Mouse (Mus musculus) brown adipose tissue, adult 24 weeks (tissue): ENCODE results near the gene Cfap97d1. TPM values are rescaled to one million over a fixed set of nuclear protein-coding genes. Genes with fewer than 3 reads are reported as not detected.
A peak's percentile ranks its signal among the peaks of the same experiment; 100 is the strongest.

Experiments used
- H3K27ac ChIP-seq: fragments of 200-500 bp; replicated peaks from 2 replicates; pipeline ENCODE4 v1.5.1; 2012; ENCODE audit warnings: low read depth, mild to moderate bottlenecking, low read length
- H3K4me1 ChIP-seq: fragments of 200-500 bp; 2 replicates; pipeline ENCODE4 v1.6.1; 2012; ENCODE audit warnings: low read length, mixed read lengths; ENCODE audit not compliant: control insufficient read depth, insufficient read depth, insufficient read length
- H3K4me3 ChIP-seq: fragments of 200-500 bp; 2 replicates; pipeline ENCODE4 v1.5.1; 2012; ENCODE audit warnings: low read depth, mild to moderate bottlenecking, low read length, moderate library complexity; ENCODE audit not compliant: insufficient read depth
- polyA plus RNA-seq: library from polyadenylated mRNA; stranded (reverse); fragments of >200 nt; gene quantifications from 2 replicates; pipeline ENCODE4 v1.2.4, GENCODE M21; 2012; ENCODE audit not compliant: missing spikeins, insufficient read depth, insufficient read length

Gene Cfap97d1
- not detected in 2 replicates for polyA plus RNA-seq

- Histone ChIP-seq H3K27ac (peak within 1 kb of the TSS; percentile 96), H3K4me1 (peaks cover 3% of the 10 kb centered on the region), H3K4me3 (peak within 1 kb of the TSS; percentile 67)
These were observed at the start of gene Cfap97d1 for GRCm38 (mm10) chr11:101984054-101985025. TSS of gene Cfap97d1 (plus strand) at chr11:101984279.

GRCm38 (mm10) chr11:101935743-101936142 lies 48.3 kb upstream of the Cfap97d1 start:
- Histone ChIP-seq H3K4me3 (no peak overlapping the region), H3K27ac (no peak overlapping the region), H3K4me1 (peaks cover 2% of the 10 kb centered on the region; the same call in 1 of the 2 replicates)

- H3K4me1 ChIP-seq = peaks cover 2% of the 10 kb centered on the region; the same call in 1 of the 2 replicates
- no peak overlapping the region for H3K4me3 ChIP-seq
- H3K27ac ChIP-seq = no peak overlapping the region
These were observed 47.7 kb upstream of the Cfap97d1 start for GRCm38 (mm10) chr11:101936421-101936820.

DNA sequence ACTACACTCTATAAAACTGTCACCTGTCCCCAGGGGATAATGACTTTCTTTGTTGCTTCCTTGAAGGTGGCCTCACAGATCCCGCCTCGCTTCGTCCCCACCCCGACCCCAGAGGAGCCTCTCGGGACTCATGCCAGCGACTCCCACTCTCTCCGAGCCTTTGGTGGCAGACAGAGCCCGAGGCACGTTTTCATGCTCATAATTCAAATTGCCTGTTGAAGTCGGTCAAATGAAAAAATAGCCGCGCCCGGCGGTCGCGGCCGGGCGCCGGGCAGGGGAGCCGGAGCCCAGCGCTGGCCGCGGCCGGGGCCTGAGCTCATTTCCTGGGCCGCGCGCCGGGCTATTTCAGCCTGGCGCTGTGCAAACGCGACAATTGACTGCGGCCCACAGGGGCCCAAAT lies 47.0 kb upstream of the Cfap97d1 start:
- Histone ChIP-seq H3K4me3 (peak overlapping the region; percentile 51), H3K27ac (no peak overlapping the region), H3K4me1 (peaks cover 2% of the 10 kb centered on the region; the same call in 1 of the 2 replicates)

GRCm38 (mm10) chr11:101943055-101943454 lies 41.0 kb upstream of the Cfap97d1 start:
- no peak overlapping the region for H3K27ac ChIP-seq
- H3K4me3 ChIP-seq = no peak overlapping the region
- H3K4me1 ChIP-seq = no peaks in the 10 kb centered on the region

GRCm38 (mm10) chr11:101946525-101946924 lies 37.6 kb upstream of the Cfap97d1 start:
- H3K4me1 ChIP-seq = no peaks in the 10 kb centered on the region

GRCm38 (mm10) chr11:101950021-101950420 lies 34.1 kb upstream of the Cfap97d1 start:
- Histone ChIP-seq H3K27ac (no peak overlapping the region), H3K4me1 (peaks cover 6% of the 10 kb centered on the region; the same call in 1 of the 2 replicates), H3K4me3 (no peak overlapping the region)

More at GRCm38 (mm10) chr11:101946525-101946924, 37.6 kb upstream of the Cfap97d1 start:
- Histone ChIP-seq H3K4me3 (no peak overlapping the region), H3K27ac (no peak overlapping the region)

DNA sequence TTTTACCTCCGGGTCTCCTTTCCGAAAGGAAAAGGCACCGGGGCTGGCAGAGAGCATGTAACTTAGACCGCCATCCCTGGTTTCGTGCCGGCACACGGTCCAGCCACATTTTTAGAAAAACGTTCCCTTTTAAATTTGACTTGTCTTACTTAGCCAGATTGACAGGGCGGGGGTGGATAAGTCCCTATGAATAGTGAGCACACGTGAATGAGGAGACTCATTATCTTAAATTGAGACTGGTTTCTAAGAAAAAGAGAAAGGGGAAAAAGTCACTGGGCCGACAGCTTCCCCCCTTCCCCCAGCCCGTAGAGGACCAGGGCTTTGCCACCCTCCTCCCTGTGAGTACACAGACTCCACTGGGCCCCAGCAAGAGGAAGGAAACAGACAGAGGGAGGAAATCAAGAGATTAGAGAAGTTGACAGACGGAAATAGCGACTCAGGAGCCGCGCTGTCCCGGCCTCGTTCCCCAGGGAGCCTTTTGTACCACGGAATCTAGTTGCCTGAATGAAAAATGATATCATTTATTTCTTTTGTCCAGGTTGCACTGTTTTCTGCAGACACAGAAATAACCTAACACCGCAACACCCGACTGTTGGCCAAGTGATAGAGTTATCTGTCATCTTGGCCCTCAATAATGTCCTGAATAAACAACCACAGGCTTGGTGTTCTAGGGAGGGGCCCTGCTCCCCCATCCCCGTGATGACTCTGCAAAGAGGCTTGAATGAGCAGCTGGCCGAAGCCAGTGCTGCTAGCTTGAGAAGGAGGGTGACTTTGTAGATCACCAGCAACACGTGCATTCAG lies 31.3 kb upstream of the Cfap97d1 start:
- peaks cover 6% of the 10 kb centered on the region; the same call in 1 of the 2 replicates for H3K4me1 ChIP-seq
- H3K27ac ChIP-seq = no peak overlapping the region
- no peak overlapping the region for H3K4me3 ChIP-seq

DNA sequence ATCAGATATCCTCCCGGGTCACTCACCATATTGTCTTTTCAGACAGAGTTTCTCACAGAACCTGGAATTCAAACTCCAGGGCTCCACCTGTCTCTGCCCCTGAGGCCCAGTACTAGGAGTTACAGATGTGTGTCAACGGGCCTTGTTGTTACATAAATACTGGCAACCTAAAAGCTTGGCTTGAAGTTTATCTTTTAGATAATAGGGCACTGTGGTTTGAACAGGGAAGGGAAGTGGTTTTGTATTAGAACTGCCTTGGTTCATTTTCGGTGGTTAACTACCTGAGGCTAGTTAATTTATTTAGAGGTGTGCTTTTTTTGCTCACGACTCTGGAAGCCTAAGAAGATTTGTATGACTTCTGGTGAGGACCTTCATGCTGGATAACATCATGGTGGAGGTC lies 30.6 kb upstream of the Cfap97d1 start:
- Histone ChIP-seq H3K4me3 (no peak overlapping the region), H3K4me1 (peaks cover 6% of the 10 kb centered on the region; the same call in 1 of the 2 replicates), H3K27ac (no peak overlapping the region)

DNA sequence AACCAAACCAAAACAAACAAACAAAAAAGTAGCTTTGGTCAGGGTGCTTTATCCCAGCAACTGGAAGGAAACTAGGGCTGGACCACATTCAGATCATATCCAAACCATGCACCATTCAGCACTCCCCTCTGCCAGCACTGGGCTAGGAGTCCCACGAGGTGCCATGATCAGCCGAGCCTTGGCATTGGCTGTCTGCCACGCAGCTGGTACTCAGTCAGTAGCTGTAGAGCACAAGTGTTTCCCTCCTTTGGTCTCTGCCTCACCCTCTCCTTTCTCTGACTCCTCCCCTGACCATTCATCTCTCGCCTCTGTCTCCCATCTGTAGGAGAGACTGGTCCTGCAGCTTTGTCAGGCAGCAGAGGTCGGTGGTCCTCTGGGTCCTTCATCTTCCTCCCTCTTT lies 26.6 kb upstream of the Cfap97d1 start:
- Histone ChIP-seq H3K27ac (no peak overlapping the region), H3K4me1 (peaks cover 4% of the 10 kb centered on the region; the same call in 1 of the 2 replicates), H3K4me3 (no peak overlapping the region)

DNA sequence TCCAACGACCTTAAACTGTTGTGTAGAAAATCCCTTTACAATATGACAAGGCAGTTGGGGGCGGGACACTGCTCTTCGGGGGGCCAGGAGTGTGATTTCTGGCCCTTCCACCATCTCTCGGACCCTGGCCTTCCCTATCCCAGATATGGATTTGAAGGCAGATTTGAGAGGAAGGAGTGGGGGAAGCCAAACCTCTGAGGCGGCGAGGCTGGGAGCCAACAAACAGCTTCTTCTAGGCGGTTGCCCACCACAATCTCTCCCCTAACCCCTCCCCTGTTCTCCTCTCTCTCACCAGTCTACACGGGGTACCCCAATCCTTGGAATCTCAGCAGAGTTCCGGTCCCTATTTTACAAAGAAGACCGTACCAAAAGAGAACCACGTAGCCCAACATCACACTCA lies 21.0 kb upstream of the Cfap97d1 start:
- Histone ChIP-seq H3K27ac (no peak overlapping the region), H3K4me3 (no peak overlapping the region), H3K4me1 (no peaks in the 10 kb centered on the region; the same call in 1 of the 2 replicates)

DNA sequence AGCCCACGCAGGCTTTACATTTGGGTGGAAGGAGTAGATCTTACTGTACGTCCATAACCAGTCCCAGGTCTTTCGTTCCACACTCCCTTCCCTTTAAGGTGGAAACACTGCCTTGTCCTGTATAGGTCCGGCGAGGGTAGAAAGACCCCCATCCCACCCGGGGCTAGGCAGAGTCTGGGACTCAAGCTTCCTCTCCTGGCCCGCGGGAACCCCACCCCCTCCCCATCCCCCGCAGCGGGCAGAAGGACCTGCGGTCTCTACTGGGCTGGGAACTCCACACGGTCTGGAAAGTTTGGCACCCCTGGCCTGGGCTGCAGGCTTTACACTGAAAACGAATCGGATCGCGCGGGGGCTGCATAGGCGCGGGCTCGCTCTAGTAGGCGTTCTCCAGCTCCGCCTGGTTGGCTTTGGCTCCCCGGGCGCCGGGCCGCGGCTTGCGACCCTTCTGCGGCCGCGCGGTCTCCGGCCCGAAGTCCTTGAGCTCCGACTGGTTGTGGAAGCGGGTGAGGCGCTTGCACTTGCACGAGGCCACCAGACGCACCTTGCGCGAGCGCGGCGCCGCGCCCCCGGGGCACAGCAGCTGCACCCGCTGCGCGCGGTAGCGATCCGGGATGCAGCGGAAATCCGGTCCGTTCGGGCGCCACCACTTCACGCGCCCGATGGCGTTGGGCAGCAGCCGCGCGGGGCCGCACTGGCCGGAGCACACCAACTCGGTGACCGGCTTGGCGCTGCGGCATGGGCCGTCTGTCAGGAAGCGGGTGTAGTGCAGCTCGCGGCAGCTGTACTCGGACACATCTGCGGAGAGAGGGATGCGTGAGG lies 20.4 kb upstream of the Cfap97d1 start:
- Histone ChIP-seq H3K4me1 (no peaks in the 10 kb centered on the region; the same call in 1 of the 2 replicates), H3K27ac (no peak overlapping the region), H3K4me3 (peak overlapping the region; percentile 46)

DNA sequence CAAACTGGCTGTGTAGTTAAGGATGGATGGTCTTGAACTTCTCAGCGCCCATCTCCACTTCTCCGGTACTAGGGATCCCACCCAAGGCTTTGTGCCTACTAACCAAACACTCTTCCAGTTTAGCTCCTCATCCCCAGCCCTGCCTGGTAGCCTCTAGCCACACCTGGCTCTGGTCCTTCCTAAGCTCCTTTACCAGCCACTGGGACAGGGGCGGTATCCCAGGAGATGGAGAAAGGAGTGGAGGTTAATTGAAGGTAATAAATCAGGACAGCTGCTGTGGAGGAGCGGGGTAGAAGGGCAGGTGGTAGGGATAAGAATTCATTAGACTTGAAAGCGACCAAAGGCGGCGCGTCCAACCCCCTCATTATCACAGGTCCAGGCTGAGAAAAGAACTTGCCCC lies 19.4 kb upstream of the Cfap97d1 start:
- Histone ChIP-seq H3K4me3 (no peak overlapping the region), H3K4me1 (no peaks in the 10 kb centered on the region; the same call in 1 of the 2 replicates), H3K27ac (no peak overlapping the region)

DNA sequence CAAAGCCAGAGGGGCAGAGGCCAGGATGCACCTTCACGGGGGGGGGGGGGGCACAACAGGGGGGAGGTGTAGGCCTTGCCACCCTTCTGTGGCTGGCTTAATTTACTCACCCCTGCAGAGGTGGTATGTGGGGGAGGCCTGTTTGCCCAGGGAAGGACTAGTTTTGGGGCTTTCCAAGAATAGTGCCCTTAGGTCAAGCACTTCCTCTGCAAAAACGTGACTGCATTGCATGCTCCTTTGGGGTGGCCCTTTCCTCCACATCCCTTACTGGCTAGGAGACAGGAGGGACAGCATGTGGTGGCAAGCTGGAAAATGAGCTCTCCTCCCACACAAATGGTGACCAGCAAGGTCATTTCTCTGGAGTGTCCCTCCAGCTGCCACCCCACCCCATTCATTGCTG lies 18.5 kb upstream of the Cfap97d1 start:
- H3K4me3 ChIP-seq = no peak overlapping the region
- no peak overlapping the region for H3K27ac ChIP-seq
- H3K4me1 ChIP-seq = no peaks in the 10 kb centered on the region; the same call in 1 of the 2 replicates
